Comparison of ENCODE assay signal across 35 mouse cellular contexts in genomic region chr9:105134536-105134935, GRCm38 (mm10). TPM values are rescaled to one million over a fixed set of nuclear protein-coding genes. Genes with fewer than 3 reads are reported as not detected.
DNase-seq lines count a peak whose midpoint lies in the region; ATAC-seq and TF ChIP-seq lines count a peak whose summit lies in the region.
"Had no signal": no experiment of that assay in that cellular context is flagged by ENCODE, and none has a peak within 500 bp of the region (broad histone marks: within the 10 kb centered on the region; RNA-seq: fewer than 3 reads in every experiment).

No protein-coding gene starts in this region.

- no peak for TF ChIP-seq CTCF in testis, adult 2 months (IDR thresholded peaks at IDR 0.05; ENCODE audit: control insufficient read depth, insufficient read depth, insufficient replicate concordance, low read depth, low read length)
- no peak for TF ChIP-seq CTCF in stomach, postnatal 0 days (IDR thresholded peaks at IDR 0.05; ENCODE audit: low read depth)

- peak overlapping the region; percentile 53; the same call in 1 of the 2 replicates for H3K4me3 ChIP-seq in testis, adult 2 months (ENCODE audit: control insufficient read depth, low read depth, low read length)
- no peak overlapping the region for H3K4me3 ChIP-seq in stomach, postnatal 0 days (ENCODE audit: low read depth, low read length)
- H3K4me3 ChIP-seq in hindbrain, embryonic 11.5 days (ENCODE audit: low read depth, low read length): no peak overlapping the region
- H3K4me3 ChIP-seq: embryonic facial prominence, embryonic 13.5 days; hindbrain, embryonic 10.5 days; intestine, embryonic 15.5 days; liver, embryonic 12.5 days; midbrain, embryonic 13.5 days; neural tube, embryonic 15.5 days had no signal

- TF ChIP-seq EP300 in stomach, postnatal 0 days (optimal IDR thresholded peaks at IDR 0.05): no peak

- DNase-seq in CD4-positive, CD25-positive, alpha-beta regulatory T cell, adult 2 months (ENCODE audit: low read depth, low spot score): peak; percentile 24
- DNase-seq in testis, postnatal 14 days (ENCODE audit: low spot score): no peak
- DNase-seq in T-cell, adult 2 months (ENCODE audit: low spot score): peak; percentile 34
- DNase-seq in stomach, postnatal 0 days (ENCODE audit: low spot score): peak; percentile 0
- no peak for DNase-seq in hindbrain, embryonic 11.5 days (ENCODE audit: low spot score)
- DNase-seq: adrenal gland, adult 2 months; adrenal gland, postnatal 36 days; cerebellum, adult 2 months; cerebellum, postnatal 14 days; forebrain, postnatal 0 days; heart, postnatal 14 days; kidney, adult 2 months; kidney, postnatal 36 days; liver, postnatal 0 days; retina, postnatal 1 day; right cerebral cortex, postnatal 14 days had no signal

- no peaks in the 10 kb centered on the region for H3K27me3 ChIP-seq in testis, adult 2 months (ENCODE audit: control insufficient read depth, insufficient read depth, low read length)
- H3K27me3 ChIP-seq in stomach, postnatal 0 days (ENCODE audit: control insufficient read depth, insufficient read depth, low read length): no peaks in the 10 kb centered on the region
- H3K27me3 ChIP-seq in hindbrain, embryonic 11.5 days (ENCODE audit: control insufficient read depth, insufficient read depth, low read length): no peaks in the 10 kb centered on the region
- H3K27me3 ChIP-seq: intestine, embryonic 15.5 days; liver, embryonic 12.5 days; midbrain, embryonic 13.5 days; neural tube, embryonic 15.5 days had no signal

- no peak overlapping the region for H3K9ac ChIP-seq in stomach, postnatal 0 days (ENCODE audit: low read length)
- H3K9ac ChIP-seq in hindbrain, embryonic 11.5 days (ENCODE audit: low read depth, low read length): no peak overlapping the region
- H3K9ac ChIP-seq: embryonic facial prominence, embryonic 13.5 days; forebrain, postnatal 0 days; intestine, embryonic 15.5 days; liver, embryonic 12.5 days; liver, postnatal 0 days; midbrain, embryonic 13.5 days; neural tube, embryonic 15.5 days had no signal

- H3K36me3 ChIP-seq in testis, adult 2 months (ENCODE audit: control insufficient read depth, insufficient read depth, low read length): no peaks in the 10 kb centered on the region
- no peaks in the 10 kb centered on the region for H3K36me3 ChIP-seq in stomach, postnatal 0 days (ENCODE audit: control insufficient read depth, insufficient read depth, low read length)
- no peaks in the 10 kb centered on the region for H3K36me3 ChIP-seq in hindbrain, embryonic 11.5 days (ENCODE audit: control insufficient read depth, insufficient read depth, low read length)
- H3K36me3 ChIP-seq: embryonic facial prominence, embryonic 13.5 days; hindbrain, embryonic 10.5 days; intestine, embryonic 15.5 days; liver, embryonic 12.5 days; midbrain, embryonic 13.5 days; neural tube, embryonic 15.5 days had no signal

- peaks cover 9% of the 10 kb centered on the region for H3K4me1 ChIP-seq in testis, adult 2 months (ENCODE audit: control insufficient read depth, insufficient read depth, low read length)
- 0 out of 2 replicates have a peak, but pooled peaks cover 5% of the 10 kb centered on the region for H3K4me1 ChIP-seq in stomach, postnatal 0 days (replicated peaks; ENCODE audit: control insufficient read depth, insufficient read depth)
- H3K4me1 ChIP-seq in hindbrain, embryonic 11.5 days (replicated peaks; ENCODE audit: control insufficient read depth, insufficient read depth, low read length): no peaks in the 10 kb centered on the region

- no peak for ATAC-seq in CD4-positive, CD25-positive, alpha-beta regulatory T cell, adult 4 months
- no peak for ATAC-seq in stomach, postnatal 0 days (ENCODE audit: low FRiP score, low TSS enrichment)
- no peak for ATAC-seq in hindbrain, embryonic 11.5 days (ENCODE audit: low FRiP score)
- ATAC-seq: activated CD4-positive, CD25-positive, alpha-beta regulatory T cell, adult 4 months; forebrain, postnatal 0 days; hindbrain, embryonic 16.5 days; intestine, embryonic 15.5 days; liver, embryonic 12.5 days; liver, postnatal 0 days; midbrain, embryonic 13.5 days had no signal

- no peak overlapping the region for H3K4me2 ChIP-seq in stomach, postnatal 0 days (replicated peaks; ENCODE audit: low read depth)
- H3K4me2 ChIP-seq in hindbrain, embryonic 11.5 days (replicated peaks; ENCODE audit: low read depth, low read length): no peak overlapping the region
- H3K4me2 ChIP-seq: embryonic facial prominence, embryonic 13.5 days; intestine, embryonic 15.5 days; liver, embryonic 12.5 days; midbrain, embryonic 13.5 days; neural tube, embryonic 15.5 days had no signal

- no peaks in the 10 kb centered on the region for H3K9me3 ChIP-seq in stomach, postnatal 0 days (ENCODE audit: control insufficient read depth, low read length)
- no peaks in the 10 kb centered on the region for H3K9me3 ChIP-seq in hindbrain, embryonic 11.5 days (ENCODE audit: control insufficient read depth, low read length)
- H3K9me3 ChIP-seq: embryonic facial prominence, embryonic 13.5 days; hindbrain, embryonic 10.5 days; intestine, embryonic 15.5 days; liver, embryonic 12.5 days; midbrain, embryonic 13.5 days; neural tube, embryonic 15.5 days had no signal

- no peak for TF ChIP-seq POLR2A in testis, adult 2 months (IDR thresholded peaks at IDR 0.05; ENCODE audit: control insufficient read depth, low read depth, low read length)

- 88% methylated on average over 5 of the region's 5 CpGs for WGBS in stomach, postnatal 0 days
- 90% methylated on average over 5 of the region's 5 CpGs for WGBS in hindbrain, embryonic 11.5 days

- H3K27ac ChIP-seq in testis, adult 2 months (ENCODE audit: control insufficient read depth, insufficient read depth, low read depth, low read length): no peak overlapping the region; the same call in 1 of the 2 replicates
- H3K27ac ChIP-seq in stomach, postnatal 0 days (replicated peaks): no peak overlapping the region
- H3K27ac ChIP-seq in hindbrain, embryonic 11.5 days (ENCODE audit: low read depth, low read length): no peak overlapping the region
- H3K27ac ChIP-seq: embryonic facial prominence, embryonic 13.5 days; hindbrain, embryonic 10.5 days; intestine, embryonic 15.5 days; liver, embryonic 12.5 days; macrophage; midbrain, embryonic 13.5 days; neural tube, embryonic 15.5 days had no signal

RNA-seq across cellular contexts. Expression of gene Nudt16, which starts 2.9 kb away (rescaled TPM):
- 10 to 100 TPM; 30.8 to 33.1 TPM for polyA plus RNA-seq in CD4-positive, CD25-positive, alpha-beta regulatory T cell, adult 4 months (2017; shearing (Covaris generic))
- 3.7 and 4.0 TPM in 2 replicates for polyA plus RNA-seq in testis, adult 2 months (2012; rRNA removed)
- 17.7 and 21.0 TPM in 2 replicates for polyA plus RNA-seq in stomach, postnatal 0 days (2015; fragmentation: Nextera tagmentation; extraction: Ambion mirVana)
- 15.6 and 17.5 TPM in 2 replicates for polyA plus RNA-seq in hindbrain, embryonic 11.5 days (2014; fragmentation: Nextera tagmentation; extraction: Ambion mirVana)

RNA-seq across cellular contexts. Expression of gene 1700080E11Rik, which starts 10.4 kb away (rescaled TPM):
- polyA plus RNA-seq in CD4-positive, CD25-positive, alpha-beta regulatory T cell, adult 4 months (2017; shearing (Covaris generic)): not detected
- polyA plus RNA-seq in testis, adult 2 months (2012; rRNA removed): 336 and 365 TPM in 2 replicates
- polyA plus RNA-seq in stomach, postnatal 0 days (2015; fragmentation: Nextera tagmentation; extraction: Ambion mirVana): not detected in 2 replicates
- polyA plus RNA-seq in hindbrain, embryonic 11.5 days (2014; fragmentation: Nextera tagmentation; extraction: Ambion mirVana): not detected in 2 replicates
- polyA plus RNA-seq: activated CD4-positive, CD25-positive, alpha-beta regulatory T cell, adult 4 months; adrenal gland, adult 2 months; brain, embryonic 14.5 days; C2C12; cerebellum, adult 2 months; embryonic facial prominence, embryonic 13.5 days; forebrain, embryonic 11.5 days; forebrain, postnatal 0 days; heart, embryonic 14.5 days; hindbrain, embryonic 10.5 days; hindbrain, embryonic 16.5 days; intestine, embryonic 15.5 days; kidney, adult 2 months; kidney, embryonic 16.5 days; limb, embryonic 14.5 days; liver, embryonic 12.5 days; liver, postnatal 0 days; lung, embryonic 16.5 days; macrophage; midbrain, embryonic 13.5 days; neural tube, embryonic 15.5 days; urinary bladder, adult 2 months had no signal

Comparison
In these comparisons a context has a peak if more than half of its experiments do, and no peak if none do; other contexts are left out.
1. DNase-seq: peak in CD4-positive, CD25-positive, alpha-beta regulatory T cell, adult 2 months (single experiment), T-cell, adult 2 months (single experiment) and stomach, postnatal 0 days (single experiment); none in testis, postnatal 14 days (single experiment) and hindbrain, embryonic 11.5 days (single experiment).
2. RNA of gene 1700080E11Rik, which starts 10.4 kb away (polyA plus RNA-seq): 336 to 365 TPM in testis, adult 2 months; not detected in CD4-positive, CD25-positive, alpha-beta regulatory T cell, adult 4 months, not detected in stomach, postnatal 0 days and not detected in hindbrain, embryonic 11.5 days; every median in the first group is over 100 times any median in the second.